Mouse (Mus musculus) activated CD4-positive, CD25-positive, alpha-beta regulatory T cell, adult 4 months (primary cell): ENCODE results near the gene Rnaset2a. TPM values are rescaled to one million over a fixed set of nuclear protein-coding genes. Genes with fewer than 3 reads are reported as not detected.
A peak's percentile ranks its signal among the peaks of the same experiment; 100 is the strongest.
"Not testable (repeated sequence)": the region's sequence is repeated elsewhere in the genome, so short reads cannot be mapped to it uniquely, and the experiment has no call there.

Experiments
- ATAC-seq: one replicate; pipeline ENCODE4 v1.8.0; 2017
- polyA plus RNA-seq, 2 experiments: library from polyadenylated mRNA; unstranded; fragments of 100-300 nt; shearing (Covaris generic); gene quantifications; one replicate each; pipeline ENCODE4 v1.2.1; 2017

Rnaset2a gene
- polyA plus RNA-seq, 2 experiments from 2014 or later = 50.4 to 72.2 TPM

DNA sequence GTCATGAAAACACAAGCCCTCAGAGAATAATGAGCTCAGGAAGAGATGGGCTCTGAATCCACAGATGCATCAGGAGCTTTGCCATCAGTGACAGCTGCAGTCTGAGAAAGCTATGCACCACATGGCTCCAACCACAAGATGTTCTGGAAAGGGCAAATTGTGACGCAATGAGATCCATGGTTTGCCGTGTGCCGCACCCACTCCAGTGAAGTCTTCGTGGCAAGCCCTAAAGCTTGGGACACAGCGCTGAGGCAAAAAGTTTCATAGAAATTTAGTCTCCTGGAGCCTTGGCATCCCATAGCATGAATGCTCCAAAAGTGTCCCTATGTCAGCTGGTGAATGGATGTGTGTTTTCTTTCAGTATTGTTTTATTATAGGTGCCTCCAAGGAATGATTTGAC lies 9.8 kb downstream of the Rnaset2a start:
- ATAC-seq = not testable (repeated sequence)

DNA sequence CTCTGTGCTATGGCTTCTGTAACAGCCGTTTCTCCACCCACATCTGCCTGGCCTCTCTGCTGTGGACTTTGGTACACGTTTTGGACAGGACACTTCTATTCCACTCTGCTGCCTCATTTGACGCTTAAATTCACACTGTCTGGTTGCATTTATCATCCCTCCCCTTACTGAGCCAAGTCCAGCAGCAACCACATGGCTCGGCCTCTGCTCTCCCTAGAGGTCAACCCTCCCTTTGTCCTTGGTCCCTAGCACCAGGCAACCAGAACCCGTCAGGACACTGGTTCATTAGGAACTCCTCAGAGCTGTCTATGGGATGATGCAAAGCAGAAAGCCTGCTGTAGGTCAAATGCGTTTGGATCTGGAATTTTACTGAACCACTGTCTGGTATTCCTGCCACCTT lies 17.0 kb downstream of the Rnaset2a start:
- ATAC-seq = not testable (repeated sequence)

DNA sequence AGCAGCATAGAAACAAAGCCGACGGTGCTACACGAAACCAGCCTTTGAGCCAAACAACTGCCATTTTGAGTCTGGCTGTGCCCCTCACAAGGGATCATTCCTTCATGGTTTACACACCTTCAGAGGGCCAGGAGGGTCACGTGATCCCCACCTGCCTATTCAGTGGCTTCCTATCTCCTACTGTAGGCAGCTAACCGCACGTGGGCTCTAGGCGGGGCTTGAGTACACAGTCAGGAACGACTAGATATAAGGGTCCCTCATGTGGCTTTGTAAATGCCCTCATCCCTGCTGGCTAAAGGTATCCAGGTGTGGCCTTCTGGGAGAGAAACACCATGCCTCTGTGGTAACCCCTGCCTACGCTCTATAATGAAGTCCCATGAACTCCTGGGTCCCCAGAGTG lies 18.3 kb downstream of the Rnaset2a start:
- ATAC-seq = not testable (repeated sequence)

DNA sequence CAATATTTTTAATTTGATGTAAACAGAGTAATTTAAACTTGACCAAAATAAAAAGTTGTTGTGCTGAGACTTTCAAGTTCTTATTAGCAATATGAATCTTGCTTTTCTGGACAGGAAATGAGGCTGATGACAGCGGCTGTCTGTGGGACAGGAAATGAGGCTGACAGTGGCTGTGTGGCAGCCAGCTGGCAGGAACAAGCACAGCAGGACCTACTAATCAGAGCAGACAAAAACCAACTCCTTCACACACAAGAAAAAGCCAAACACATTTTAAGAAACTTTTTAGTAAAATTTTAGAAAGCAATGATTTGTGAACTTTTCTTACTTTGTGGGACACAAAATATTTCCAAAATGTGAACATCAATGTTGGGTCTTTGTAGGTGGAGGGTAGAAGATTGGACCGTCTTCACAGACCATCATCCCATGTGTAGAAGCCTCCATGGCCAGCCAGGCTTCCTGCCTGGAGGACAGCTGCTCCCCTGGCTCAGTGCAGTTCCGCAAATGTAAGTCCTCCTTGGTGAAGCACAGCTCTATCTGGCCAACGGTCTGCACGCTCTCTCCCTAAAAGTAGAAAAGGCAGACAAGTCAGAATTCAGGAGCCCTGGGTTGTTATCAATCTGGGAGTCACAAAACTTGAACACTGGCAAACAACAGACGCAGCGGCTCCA lies 19.4 kb downstream of the Rnaset2a start:
- peak; percentile 92 for ATAC-seq

DNA sequence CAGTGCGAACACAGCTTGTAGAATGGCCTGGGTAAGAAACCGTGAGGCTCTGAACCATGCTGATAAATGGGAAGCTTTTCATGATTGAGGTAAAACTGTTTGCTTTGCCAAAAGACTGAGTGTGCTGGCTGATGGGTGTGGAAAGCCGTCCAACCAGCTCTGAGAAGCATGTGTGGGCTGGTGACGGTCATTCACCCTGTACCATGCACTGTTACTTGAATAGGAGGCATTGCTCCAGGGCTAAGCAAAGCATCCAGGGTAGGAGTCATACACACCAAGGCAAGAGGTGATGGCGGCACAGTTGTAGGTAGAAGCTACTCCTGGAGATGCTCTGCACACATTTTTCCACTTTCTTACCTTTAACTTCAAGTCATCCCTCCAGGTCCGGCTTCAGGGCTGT lies 23.3 kb downstream of the Rnaset2a start:
- not testable (repeated sequence) for ATAC-seq

DNA sequence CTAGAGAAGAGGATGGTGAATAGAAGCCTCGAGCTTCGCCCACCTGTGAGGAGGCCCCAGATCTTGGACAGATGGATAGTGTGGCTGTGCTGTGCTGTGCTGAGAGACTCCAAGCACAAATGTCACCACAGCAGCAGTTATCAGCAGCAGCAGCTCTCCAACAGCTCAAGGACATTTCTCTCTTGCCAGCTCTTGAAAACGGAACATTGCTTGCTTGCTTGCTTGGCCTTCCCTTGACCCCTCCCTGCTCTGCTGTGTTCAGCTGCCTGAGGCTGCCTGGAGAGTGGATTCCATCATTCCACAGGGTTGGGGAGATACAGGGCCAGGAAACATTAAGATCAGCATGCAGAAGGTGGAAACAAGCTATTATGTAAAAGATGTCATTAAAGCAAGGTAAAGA lies 24.9 kb downstream of the Rnaset2a start:
- ATAC-seq = not testable (repeated sequence)

DNA sequence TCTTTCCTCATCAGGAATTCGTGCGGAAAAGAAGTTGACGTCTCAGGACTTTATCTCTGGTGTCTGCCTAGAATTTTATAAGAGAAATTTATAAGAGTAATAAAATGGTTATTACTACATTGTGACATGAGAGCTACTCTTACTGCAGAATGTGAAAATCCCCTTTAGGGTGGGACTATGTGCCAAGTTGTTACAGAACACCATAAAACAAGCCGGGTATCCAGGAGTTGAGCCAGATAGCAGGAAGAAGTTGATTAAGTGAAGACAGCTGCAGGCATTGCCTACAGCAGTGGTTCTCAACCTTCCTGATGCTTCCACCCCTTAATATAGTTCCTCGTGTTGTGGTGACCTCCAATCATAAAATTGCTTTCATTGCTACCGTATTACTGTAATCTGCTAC lies 31.0 kb downstream of the Rnaset2a start:
- ATAC-seq = not testable (repeated sequence)

DNA sequence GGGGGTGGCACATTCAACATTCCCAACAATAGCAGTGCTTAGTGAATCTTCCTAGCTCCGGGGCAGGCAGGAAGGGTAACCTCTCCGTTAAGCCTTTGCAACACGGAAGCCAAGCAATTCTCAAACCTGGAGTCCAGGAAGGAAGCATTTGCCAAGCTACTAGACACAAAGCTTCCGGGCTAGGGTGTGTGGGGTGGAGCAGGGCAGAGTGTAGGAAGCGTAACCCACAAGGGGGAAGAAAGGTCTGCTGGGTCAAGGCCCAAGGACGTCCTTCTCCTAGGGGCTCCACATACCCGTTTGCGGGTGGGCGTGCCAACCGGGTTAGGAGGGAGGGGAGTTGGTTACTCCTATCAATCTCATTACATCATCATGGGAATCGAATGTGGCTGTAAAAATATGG lies 31.5 kb downstream of the Rnaset2a start:
- peak; percentile 32 for ATAC-seq

DNA sequence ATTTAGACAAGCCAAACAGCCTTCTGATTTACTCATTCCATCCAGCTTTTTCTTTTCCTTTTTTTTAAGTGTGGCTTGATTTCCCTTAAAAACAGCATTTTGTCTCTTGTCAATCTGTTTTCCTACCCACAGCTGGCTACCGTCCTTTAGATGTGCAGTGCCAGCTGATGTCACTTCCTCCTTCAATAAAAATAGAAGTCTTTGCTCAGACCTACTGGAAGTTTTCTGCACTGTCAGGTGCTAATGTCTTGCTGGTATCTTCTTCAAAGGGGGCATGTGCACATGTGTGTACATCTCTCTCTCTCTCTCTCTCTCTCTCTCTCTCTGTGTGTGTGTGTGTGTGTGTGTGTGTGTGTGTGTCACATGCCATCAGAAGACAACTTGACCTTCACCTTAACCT lies 35.7 kb downstream of the Rnaset2a start:
- ATAC-seq = not testable (repeated sequence)

DNA sequence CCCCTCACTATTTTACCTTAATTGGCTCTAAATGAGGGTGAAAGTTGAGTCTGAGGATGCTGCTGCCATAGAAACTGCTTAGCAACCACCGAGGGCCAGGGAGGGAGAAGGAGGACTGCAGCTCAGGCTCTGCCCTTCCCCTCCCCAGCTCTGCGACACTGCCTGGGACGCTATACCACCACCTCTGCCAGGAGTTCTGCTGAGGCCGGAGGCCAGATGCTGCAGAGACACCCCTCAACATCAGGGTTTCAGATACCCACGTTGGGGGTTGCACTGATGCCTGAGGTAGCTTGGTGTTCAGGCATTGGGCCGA lies 46.6 kb downstream of the Rnaset2a start:
- ATAC-seq = not testable (repeated sequence)

DNA sequence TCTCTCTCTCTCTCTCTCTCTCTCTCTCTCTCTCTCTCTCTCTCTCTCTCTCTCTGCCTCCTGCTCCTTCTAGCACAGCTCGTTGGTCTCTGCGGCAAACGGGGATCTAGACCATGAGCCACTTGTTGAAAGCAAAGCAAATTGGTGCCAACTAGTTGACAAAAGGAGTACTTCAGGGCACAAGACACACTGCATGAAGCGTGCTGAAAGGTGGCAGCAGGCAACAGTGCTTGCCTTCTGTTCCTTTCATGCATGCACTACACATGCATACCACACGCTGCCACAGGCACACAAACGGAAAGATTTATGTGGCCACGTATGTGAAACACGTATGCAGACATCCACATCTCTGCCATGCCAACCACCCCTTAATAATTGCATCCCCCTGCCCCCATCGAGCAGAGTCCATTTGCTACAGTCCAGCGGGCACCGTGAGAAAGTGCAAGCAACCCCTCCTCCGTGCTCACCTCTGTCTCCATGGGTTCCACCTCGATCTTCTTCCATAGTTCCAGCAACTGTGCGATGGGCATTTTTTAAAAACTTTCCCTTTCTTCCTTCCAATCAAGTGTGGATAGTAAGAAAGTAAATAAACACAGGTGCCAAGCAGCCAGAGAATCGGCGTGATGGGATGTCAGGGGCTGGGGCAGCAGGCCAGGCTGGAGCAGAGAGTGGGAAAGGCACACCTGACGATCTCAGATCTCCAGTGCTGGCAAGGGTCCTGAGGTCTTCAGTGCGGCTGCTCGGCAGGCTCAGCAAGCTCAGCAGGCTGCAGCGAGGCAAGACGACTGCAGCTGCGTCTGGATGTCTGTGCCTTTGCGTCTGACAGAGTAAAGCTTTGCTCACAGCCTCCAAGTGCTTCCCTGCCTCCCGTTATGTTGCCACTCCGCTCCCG lies 47.2 kb downstream of the Rnaset2a start:
- not testable (repeated sequence) for ATAC-seq

DNA sequence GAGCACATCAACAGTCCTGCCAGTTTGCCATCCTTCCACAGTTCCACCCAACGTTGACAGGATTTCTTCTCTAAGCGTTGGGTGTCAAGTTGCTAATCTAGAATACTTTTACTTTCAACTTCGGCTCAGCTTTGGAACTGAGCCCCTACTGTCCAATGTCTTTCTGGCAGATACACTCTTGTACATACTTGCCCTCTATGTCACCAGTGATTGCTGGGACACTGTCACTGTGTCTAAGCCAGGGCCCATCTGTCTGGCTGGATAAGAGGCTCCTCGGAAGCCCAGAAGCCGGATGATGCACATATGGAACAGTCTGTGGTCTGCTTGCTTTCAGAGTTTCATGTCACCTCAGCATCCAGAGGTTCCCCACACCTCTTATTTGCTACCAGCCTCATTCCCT lies 51.7 kb downstream of the Rnaset2a start:
- not testable (repeated sequence) for ATAC-seq

DNA sequence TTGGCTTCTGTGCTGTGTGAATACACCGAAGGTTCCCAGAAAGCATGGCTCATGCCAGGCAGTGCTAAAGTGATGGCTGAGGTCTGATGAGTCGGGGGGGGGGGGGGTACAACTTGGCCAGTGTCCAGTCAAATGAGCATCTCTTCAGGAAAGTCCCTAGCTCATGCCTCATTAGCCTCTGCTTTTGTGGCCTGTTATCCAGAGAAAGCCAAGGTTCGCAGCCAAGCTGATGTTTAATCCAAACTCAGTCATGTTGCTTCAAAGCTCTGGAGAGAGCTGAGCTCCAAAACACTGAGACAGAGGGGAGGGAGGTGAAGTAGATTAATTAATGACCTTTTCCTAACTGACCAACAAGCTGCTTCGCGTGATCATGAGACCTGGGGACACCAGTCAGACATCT lies 52.2 kb downstream of the Rnaset2a start:
- ATAC-seq = not testable (repeated sequence)

DNA sequence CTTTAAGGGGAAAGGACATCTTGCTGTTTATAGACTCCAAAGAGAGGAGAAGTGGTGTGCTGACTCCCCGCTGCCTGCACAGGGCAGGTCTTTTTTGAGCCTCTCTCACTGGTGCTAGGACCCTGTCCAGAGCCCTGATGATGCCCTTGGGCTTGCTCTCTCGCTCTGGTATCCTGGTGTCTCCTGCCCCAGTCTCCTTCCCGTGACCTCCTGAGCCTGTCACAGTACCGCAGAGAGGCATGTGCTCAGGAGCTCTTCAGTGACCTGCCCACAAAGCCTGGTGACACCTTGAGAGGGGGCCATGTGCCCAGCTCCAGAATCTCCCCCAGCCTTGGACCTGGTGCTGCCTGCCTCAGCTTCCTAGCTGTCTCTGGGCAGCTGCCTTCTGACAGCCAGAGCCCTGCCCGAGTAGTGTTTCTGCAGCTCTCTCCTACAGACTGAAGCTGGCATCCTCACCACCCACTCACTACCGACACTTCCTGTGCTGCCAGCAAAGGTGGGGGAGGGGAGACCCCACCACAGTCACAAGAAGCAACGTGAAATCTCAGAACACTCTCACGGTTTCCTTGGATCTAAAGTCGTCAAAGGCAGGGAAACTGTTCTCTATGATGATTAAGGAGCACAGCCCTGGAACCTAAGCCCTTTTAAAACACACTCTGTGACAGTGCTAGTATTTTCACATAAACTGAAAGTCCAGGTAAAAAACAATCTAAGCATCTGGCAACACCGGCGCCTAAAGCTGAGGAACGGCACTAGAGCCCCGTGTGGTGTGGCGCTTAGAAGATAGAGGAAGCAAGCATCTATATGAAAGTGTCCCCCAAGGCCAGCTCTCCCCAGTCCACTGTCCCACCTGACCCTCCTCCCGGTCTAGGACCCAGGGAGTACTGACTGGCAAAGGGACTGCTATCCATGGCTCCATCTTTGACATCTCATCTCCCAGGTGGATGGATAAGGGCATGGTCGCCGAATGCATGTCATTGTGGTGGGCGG lies 55.1 kb downstream of the Rnaset2a start:
- peak; percentile 92 for ATAC-seq

DNA sequence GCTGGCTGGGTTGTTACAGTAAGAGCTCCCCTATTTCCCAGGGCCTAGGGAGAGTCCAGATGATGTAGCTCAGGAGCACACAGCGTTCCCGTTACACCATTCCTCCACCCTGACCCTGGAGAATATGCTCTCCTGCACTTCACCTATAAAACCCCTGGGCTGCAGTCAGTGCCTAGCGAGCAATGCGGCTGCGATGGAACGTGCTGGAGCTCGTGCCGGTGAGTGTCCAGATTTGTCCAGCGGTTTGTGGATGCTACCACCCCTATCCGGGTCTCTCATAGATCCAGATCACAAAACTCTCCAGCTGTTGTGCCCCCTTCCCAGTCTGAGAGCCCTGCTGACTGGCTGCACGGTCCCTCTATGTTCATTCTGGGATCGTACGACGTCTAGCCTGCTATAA lies 56.6 kb downstream of the Rnaset2a start:
- ATAC-seq = not testable (repeated sequence)

DNA sequence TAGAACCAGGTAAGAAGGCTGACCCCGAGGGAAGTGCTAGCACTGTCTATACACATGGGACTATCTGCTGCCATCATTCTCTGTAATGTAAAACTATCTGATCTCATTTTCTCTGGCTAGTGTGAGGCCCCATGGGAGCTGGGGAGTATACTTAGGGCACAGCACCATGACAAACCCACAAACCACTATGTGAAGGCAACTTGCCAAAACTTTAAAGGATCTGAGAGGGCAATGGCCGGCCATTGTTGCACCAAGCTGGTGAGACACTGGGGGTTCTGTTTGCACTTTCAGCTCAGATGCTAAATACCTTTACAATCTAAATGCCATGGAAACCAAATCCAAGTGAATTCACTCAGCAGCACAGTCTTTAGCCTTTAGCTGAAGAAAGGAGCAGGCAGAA lies 78.0 kb downstream of the Rnaset2a start:
- not testable (repeated sequence) for ATAC-seq

Other genes starting within 250 kb of the Rnaset2a start
- 100 to 1,000 TPM in 1 of 2 experiments, 10 to 100 TPM in 1; 88.1 to 107 TPM for gene Tagap, start 222.1 kb downstream of the Rnaset2a start, polyA plus RNA-seq
- gene Rsph3a, start 202.5 kb downstream of the Rnaset2a start, polyA plus RNA-seq = 10 to 100 TPM; 21.3 to 34.9 TPM
- gene Gm49673, start 309 bp downstream of the Rnaset2a start, polyA plus RNA-seq = under 1 TPM; 0.20 to 0.38 TPM
- 10 to 100 TPM; 20.7 to 25.4 TPM for gene Fgfr1op, start 17.4 kb upstream of the Rnaset2a start, polyA plus RNA-seq
- 10 to 100 TPM; 90.9 to 94.0 TPM for gene Ccr6, start 87.9 kb upstream of the Rnaset2a start, polyA plus RNA-seq
- gene Mpc1, start 134.8 kb upstream of the Rnaset2a start, polyA plus RNA-seq = 100 to 1,000 TPM; 223 to 231 TPM
- 100 to 1,000 TPM; 122 to 128 TPM for gene Sft2d1, start 163.0 kb upstream of the Rnaset2a start, polyA plus RNA-seq
- gene Prr18, start 189.4 kb upstream of the Rnaset2a start, polyA plus RNA-seq = under 1 TPM in 1 of 2 experiments, not detected in 1; 0.13 TPM
- under 1 TPM in 1 of 2 experiments, not detected in 1; 0.63 TPM for gene T2, start 207.9 kb upstream of the Rnaset2a start, polyA plus RNA-seq